Mouse (Mus musculus): ENCODE measurements at regions not wholly inside any gene's neighbourhood (a gene's known extent, or its start where the extent isn't known, plus 50 kb on each side); places are given as distances from the start of the nearest gene placed in this dataset.

DNA sequence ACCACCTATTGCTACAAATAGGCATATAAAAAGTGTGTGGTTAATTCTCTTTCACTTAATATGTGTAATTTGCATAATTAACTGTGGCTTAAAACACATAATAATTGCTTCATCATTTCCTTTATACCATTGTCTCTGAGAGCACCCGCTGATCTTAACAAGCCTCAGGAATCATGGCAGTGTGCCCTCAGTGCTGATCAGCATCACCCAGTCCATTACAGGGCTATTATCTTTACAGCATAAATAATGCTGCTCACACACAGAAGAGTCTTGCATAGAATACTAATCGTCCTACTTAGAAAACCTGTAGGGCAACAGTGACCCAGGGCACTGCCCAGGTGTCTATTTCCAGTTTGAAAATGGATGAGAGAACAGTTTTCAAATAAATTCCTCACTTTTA, 102.4 kb downstream of the Gm597 start:
- no peak overlapping the region for H3K4me3 ChIP-seq
- no peak overlapping the region for H3K4me2 ChIP-seq
- H3K4me1 ChIP-seq = no peaks in the 10 kb centered on the region
- H3K27me3 ChIP-seq = no peaks in the 10 kb centered on the region
- H3K9me3 ChIP-seq (replicated peaks) = no peaks in the 10 kb centered on the region
- ATAC-seq = peak; percentile 80
- no peak overlapping the region for H3K9ac ChIP-seq
- no peak overlapping the region for H3K27ac ChIP-seq
- no peaks in the 10 kb centered on the region for H3K36me3 ChIP-seq (ENCODE audit: poor library complexity, severe bottlenecking)
- WGBS = 37% methylated on average over 2 of the region's 2 CpGs

DNA sequence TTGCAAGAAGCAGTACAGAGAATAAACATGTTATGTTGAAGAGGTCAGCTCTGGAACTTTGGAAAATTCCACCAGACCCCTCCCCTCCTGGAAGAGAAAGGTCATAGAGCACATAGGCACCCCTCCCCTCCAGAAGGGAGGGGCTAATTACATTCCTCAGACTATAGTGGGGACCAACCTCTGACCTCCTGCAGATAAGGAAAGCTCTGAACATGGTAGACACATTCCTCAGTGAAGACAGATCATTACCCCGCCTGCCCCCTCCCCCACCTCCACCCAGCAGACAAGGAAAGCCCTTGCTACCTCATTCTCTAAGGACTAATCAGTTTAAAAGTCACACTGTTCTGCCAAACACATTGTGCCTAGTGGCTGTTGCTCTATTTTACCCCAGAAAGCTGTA, 104.7 kb downstream of the Gm597 start:
- no peak overlapping the region for H3K9ac ChIP-seq
- H3K9me3 ChIP-seq (replicated peaks) = no peaks in the 10 kb centered on the region
- 36% methylated on average over 1 of the region's 1 CpGs for WGBS
- no peaks in the 10 kb centered on the region for H3K27me3 ChIP-seq
- H3K4me1 ChIP-seq = no peaks in the 10 kb centered on the region
- no peak for ATAC-seq
- no peak overlapping the region for H3K4me3 ChIP-seq
- H3K4me2 ChIP-seq = no peak overlapping the region
- no peak overlapping the region for H3K27ac ChIP-seq
- H3K36me3 ChIP-seq (ENCODE audit: poor library complexity, severe bottlenecking) = no peaks in the 10 kb centered on the region

DNA sequence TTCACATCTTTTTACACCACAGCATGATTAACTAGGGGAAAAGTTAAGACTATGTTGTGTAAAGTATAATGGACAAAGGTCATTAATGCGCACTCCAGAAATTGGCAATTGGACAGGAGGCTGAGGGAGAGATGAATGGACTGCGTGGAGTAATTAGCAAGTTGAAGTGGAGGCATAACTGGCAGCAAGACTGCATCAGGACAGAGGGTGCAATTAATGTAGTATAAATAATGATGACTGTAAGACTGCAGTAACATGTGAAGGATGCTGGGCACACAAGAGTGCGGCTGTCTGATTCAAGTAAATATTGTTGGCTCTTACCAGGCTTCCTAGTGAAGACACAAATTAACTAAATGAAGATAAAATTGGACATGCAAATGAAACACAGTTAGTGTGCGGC, 139.2 kb downstream of the Gm597 start:
- H3K4me1 ChIP-seq = 0 out of 2 replicates have a peak, but pooled peaks cover 3% of the 10 kb centered on the region
- no peaks in the 10 kb centered on the region for H3K36me3 ChIP-seq (ENCODE audit: poor library complexity, severe bottlenecking)
- no peak overlapping the region for H3K27ac ChIP-seq
- H3K4me2 ChIP-seq = no peak overlapping the region
- no peak overlapping the region for H3K4me3 ChIP-seq
- no peaks in the 10 kb centered on the region for H3K27me3 ChIP-seq
- H3K9me3 ChIP-seq (replicated peaks) = no peaks in the 10 kb centered on the region
- no peak overlapping the region for H3K9ac ChIP-seq
- 40% methylated on average over 4 of the region's 4 CpGs for WGBS
- ATAC-seq = peak; percentile 94

DNA sequence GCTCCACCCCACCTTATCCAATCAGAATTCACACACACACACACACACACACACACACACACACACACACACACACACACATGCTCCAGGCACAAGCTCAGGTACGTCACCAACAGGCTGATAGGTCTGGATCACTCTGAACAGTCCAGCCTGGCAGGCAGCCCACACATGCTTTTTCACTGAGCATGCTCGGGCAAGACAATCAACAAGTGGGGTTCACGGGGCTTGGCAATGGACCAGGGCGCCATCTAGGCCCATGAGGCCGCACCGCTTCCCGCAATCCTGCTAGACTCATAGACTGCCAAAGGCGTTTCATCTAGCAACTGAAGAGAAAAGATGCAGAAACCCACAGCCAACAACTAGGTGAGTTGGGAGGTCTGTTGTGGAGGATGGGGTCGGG, 157.3 kb downstream of the Gm597 start:
- Histone ChIP-seq H3K36me3 (ENCODE audit: poor library complexity, severe bottlenecking) (no peaks in the 10 kb centered on the region), H3K9ac (no peak overlapping the region), H3K9me3 (replicated peaks) (no peaks in the 10 kb centered on the region), H3K27ac (no peak overlapping the region), H3K4me3 (no peak overlapping the region), H3K4me1 (no peaks in the 10 kb centered on the region), H3K27me3 (no peaks in the 10 kb centered on the region), H3K4me2 (no peak overlapping the region)
- WGBS = 90% methylated on average over 9 of the region's 9 CpGs
- no peak for ATAC-seq

DNA sequence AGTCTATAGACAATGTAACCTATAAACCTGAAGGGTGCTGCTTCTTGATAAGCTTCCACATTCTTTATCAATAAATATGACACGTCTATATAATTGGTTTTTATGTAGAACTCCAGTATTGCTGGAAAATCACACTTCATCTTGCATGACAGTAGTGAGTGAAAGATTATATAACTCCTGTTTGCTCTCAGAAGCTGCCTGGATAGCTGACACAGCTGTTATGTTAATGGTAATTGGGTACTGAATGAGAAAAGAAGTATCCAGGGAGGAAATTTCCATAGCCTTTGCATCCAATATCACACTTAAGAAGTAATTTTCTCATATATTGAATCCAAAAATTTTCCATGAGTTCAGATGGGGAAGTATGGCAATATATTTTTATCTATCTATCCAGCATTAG, 177.7 kb downstream of the Gm597 start:
- 77% methylated on average over 1 of the region's 1 CpGs for WGBS

DNA sequence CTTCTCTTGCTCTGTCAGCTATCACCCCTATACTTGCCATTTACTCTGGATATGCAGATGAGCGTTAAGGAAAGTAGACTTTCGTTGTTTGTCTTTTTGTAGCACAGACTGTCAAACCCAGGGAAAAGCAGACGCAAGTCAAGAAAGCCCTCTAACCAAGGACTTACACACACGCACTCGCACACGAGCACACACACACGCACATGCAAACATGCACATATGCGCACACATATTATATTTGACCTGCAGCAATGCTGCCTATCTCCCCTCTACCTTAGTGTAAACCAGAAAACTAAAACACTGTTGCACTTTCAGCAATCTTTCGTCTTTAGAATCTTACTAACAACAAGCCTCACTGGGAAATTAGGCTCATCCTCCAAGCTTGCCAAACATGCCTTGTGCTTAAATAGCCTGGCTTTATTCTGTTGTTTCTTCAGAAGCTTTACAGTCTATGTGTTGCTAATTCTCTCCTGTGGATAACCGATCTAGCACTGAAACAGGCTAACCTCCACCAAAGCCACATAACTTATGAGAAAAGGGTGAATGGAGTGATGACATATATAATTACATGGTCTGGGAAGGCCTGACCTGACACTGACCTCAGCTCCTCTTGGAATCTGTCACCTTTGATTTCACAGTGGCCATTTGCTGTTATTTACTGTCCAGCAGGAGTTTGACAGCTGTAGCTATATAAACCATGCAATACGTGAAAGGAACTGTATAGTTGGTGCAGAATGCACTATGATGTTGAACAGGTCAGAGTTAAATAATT, 214.5 kb downstream of the Gm597 start:
- no peaks in the 10 kb centered on the region for H3K36me3 ChIP-seq (ENCODE audit: poor library complexity, severe bottlenecking)
- no peak overlapping the region for H3K4me2 ChIP-seq
- H3K9ac ChIP-seq = no peak overlapping the region
- no peak for ATAC-seq
- no peaks in the 10 kb centered on the region for H3K4me1 ChIP-seq
- H3K27ac ChIP-seq = no peak overlapping the region
- 92% methylated on average over 11 of the region's 11 CpGs for whole genome bisulfite sequencing
- H3K9me3 ChIP-seq (replicated peaks) = no peaks in the 10 kb centered on the region
- H3K4me3 ChIP-seq = no peak overlapping the region
- no peaks in the 10 kb centered on the region for H3K27me3 ChIP-seq

More for the DNA sequence above, 177.7 kb downstream of the Gm597 start:
- Histone ChIP-seq H3K4me3 (no peak overlapping the region), H3K27ac (no peak overlapping the region), H3K4me2 (no peak overlapping the region), H3K9me3 (replicated peaks) (no peaks in the 10 kb centered on the region), H3K36me3 (ENCODE audit: poor library complexity, severe bottlenecking) (no peaks in the 10 kb centered on the region), H3K27me3 (no peaks in the 10 kb centered on the region), H3K9ac (no peak overlapping the region), H3K4me1 (no peaks in the 10 kb centered on the region)
- no peak for ATAC-seq

DNA sequence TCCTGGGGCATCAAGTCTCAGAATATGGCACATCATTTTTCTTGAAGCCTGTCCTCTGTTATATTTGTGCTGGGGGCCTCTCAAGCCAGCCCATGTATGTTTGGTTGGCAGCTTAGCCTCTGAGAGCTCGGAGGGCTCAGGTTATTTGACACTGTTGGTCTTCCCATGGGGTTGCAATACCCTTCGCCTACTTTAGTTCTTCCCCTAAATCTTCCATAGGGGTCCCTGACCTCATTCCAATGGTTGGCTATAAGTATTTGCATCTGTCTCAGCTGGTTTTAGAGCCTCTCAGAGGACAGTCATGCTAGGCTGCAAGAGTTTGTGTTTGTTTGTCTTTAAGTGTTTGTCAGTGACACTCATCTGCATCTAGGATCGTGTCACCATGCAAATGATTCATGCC, 216.2 kb downstream of the Gm597 start:
- Histone ChIP-seq H3K4me2 (no peak overlapping the region), H3K27me3 (no peaks in the 10 kb centered on the region), H3K9ac (no peak overlapping the region), H3K36me3 (ENCODE audit: poor library complexity, severe bottlenecking) (no peaks in the 10 kb centered on the region), H3K4me3 (no peak overlapping the region), H3K4me1 (no peaks in the 10 kb centered on the region), H3K27ac (no peak overlapping the region), H3K9me3 (replicated peaks) (no peaks in the 10 kb centered on the region)
- no peak for ATAC-seq
- 86% methylated on average over 3 of the region's 3 CpGs for WGBS

Data from forebrain, embryonic 13.5 days (tissue).